Comparison of ENCODE assay signal across 7 mouse cellular contexts in the genomic region with DNA sequence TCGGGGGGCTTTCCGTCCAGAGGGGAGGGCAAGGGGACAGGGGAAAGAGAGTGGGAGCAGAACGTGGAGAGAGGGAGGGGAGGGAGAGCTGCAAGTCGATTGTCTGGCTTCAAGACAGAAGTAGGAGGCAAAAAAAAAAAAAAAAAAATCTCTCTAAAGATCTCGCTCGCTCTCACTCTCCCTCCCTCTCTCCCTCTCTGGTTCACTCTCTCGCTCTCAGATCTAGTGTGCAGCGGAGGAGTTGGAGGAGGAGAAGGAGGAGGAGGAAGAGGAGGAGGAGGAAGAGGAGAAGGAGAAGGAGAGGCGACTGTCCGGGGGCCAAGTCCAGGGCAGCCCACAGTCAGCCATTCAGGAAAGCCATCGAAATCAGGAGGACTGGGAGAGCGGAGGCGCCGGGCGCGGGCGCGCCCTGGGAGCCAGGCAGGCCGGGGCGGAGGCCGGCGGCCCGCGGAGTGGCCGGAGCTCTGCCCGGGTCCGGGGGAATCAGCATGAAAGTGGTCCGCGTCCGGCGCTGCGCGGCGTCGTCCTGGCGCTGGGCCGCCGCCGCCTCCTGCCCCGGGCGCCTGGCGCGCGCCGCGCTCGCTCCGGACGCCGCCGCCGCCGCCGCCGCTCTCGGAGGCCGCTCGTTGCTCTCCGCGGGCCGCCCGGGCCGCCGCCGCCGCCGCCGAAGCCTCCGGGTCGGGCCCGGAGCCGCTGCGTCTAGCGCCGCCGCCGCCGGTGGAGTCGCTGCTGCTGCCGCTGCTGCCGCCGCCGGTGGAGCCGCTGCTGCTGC. TPM values are rescaled to one million over a fixed set of nuclear protein-coding genes. Genes with fewer than 3 reads are reported as not detected.
A peak's percentile ranks its signal among the peaks of the same experiment; 100 is the strongest.
DNase-seq lines count a peak whose midpoint lies in the region; ATAC-seq lines count a peak whose summit lies in the region.

No protein-coding gene starts in this region.

- under 1% methylated on average over 49 of the region's 84 CpGs for WGBS in embryonic facial prominence, embryonic 13.5 days
- 1% methylated on average over 53 of the region's 84 CpGs for WGBS in limb, embryonic 13.5 days

- H3K27me3 ChIP-seq in embryonic facial prominence, embryonic 13.5 days: peaks cover 67% of the 10 kb centered on the region
- H3K27me3 ChIP-seq in limb, embryonic 13.5 days: peaks cover 14% of the 10 kb centered on the region

- peak; percentile 34 for DNase-seq in thymus, postnatal 4 days
- no peak for DNase-seq in thymus, adult 18-20 months
- DNase-seq in heart, postnatal 4 days: peak; percentile 58
- peak; percentile 56 for DNase-seq in ovary, postnatal 36 days (ENCODE audit: low spot score)

- no peaks in the 10 kb centered on the region for H3K36me3 ChIP-seq in embryonic facial prominence, embryonic 13.5 days
- H3K36me3 ChIP-seq in limb, embryonic 13.5 days: peaks cover 29% of the 10 kb centered on the region

- ATAC-seq in embryonic facial prominence, embryonic 13.5 days (ENCODE audit: insufficient number of reproducible peaks, insufficient read depth, low FRiP score, low TSS enrichment, low read depth): no peak
- no peak for ATAC-seq in limb, embryonic 13.5 days (ENCODE audit: low FRiP score, low read depth)
- no peak for ATAC-seq in erythroid progenitor cell, adult 5-6 weeks (replicated peaks; ENCODE audit: low FRiP score, poor library complexity, severe bottlenecking)

- peak overlapping the region; percentile 97 for H3K27ac ChIP-seq in embryonic facial prominence, embryonic 13.5 days
- H3K27ac ChIP-seq in limb, embryonic 13.5 days: peak overlapping the region; percentile 100

- no peaks in the 10 kb centered on the region for H3K9me3 ChIP-seq in embryonic facial prominence, embryonic 13.5 days
- no peaks in the 10 kb centered on the region for H3K9me3 ChIP-seq in limb, embryonic 13.5 days

- peak overlapping the region; percentile 71 for H3K4me3 ChIP-seq in embryonic facial prominence, embryonic 13.5 days
- H3K4me3 ChIP-seq in limb, embryonic 13.5 days: peak overlapping the region; percentile 84

- peaks cover 32% of the 10 kb centered on the region for H3K4me1 ChIP-seq in embryonic facial prominence, embryonic 13.5 days
- peaks cover 37% of the 10 kb centered on the region for H3K4me1 ChIP-seq in limb, embryonic 13.5 days

- H3K4me2 ChIP-seq in embryonic facial prominence, embryonic 13.5 days: peak overlapping the region; percentile 82
- peak overlapping the region; percentile 85 for H3K4me2 ChIP-seq in limb, embryonic 13.5 days (replicated peaks)

- peak overlapping the region; percentile 91 for H3K9ac ChIP-seq in embryonic facial prominence, embryonic 13.5 days
- H3K9ac ChIP-seq in limb, embryonic 13.5 days: peak overlapping the region; percentile 99

RNA-seq across cellular contexts. Expression of a gene that starts 5.7 kb away (rescaled TPM):
- polyA plus RNA-seq in embryonic facial prominence, embryonic 13.5 days (2015; fragmentation: Nextera tagmentation; extraction: Ambion mirVana): 36.0 and 42.9 TPM in 2 replicates
- total RNA-seq in heart, postnatal 4 days (2021): 10 to 100 TPM; 34.3 to 35.0 TPM
- polyA plus RNA-seq in limb, embryonic 13.5 days (2015; fragmentation: Nextera tagmentation; extraction: Ambion mirVana): 62.3 and 65.9 TPM in 2 replicates
- total RNA-seq in erythroid progenitor cell, adult 5-6 weeks (2015; ENCODE audit: low replicate concordance): not detected in 2 replicates
- not detected in 2 replicates for total RNA-seq in erythroid progenitor cell, adult 5-6 weeks (2017; ENCODE audit: low replicate concordance)

Comparison
In these comparisons a context has a peak if more than half of its experiments do, and no peak if none do; other contexts are left out.
1. DNase-seq: peak in thymus, postnatal 4 days (single experiment), heart, postnatal 4 days (single experiment) and ovary, postnatal 36 days (single experiment); none in thymus, adult 18-20 months (0 of 2).
2. RNA of a gene that starts 5.7 kb away (total RNA-seq): 34.3 to 35.0 TPM in heart, postnatal 4 days; not detected in erythroid progenitor cell, adult 5-6 weeks; every median in the first group is over 10 times any median in the second.